Comparison of ENCODE assay signal across 13 mouse cellular contexts in the genomic region with DNA sequence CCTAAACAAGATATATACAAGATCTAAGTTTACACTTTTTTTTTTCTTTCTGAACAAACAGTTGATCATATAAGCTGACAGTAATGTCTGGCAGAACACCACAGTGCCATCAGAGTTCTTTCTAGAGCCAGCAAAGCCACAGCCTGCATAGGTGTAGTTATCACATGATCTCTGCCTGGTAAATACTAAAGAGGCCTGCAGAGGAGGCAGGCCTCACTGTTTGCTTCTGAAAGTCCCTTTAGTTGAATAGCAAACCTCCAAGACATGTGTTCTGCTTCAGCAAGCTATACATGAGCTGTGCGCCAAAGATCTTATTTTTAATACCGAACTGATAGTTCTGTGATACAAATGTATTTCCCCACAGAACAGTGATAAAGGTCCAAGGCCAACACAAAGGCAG. TPM values are rescaled to one million over a fixed set of nuclear protein-coding genes. Genes with fewer than 3 reads are reported as not detected.
A peak's percentile ranks its signal among the peaks of the same experiment; 100 is the strongest.
DNase-seq lines count a peak whose midpoint lies in the region; ATAC-seq lines count a peak whose summit lies in the region.
"Had no signal": no experiment of that assay in that cellular context is flagged by ENCODE, and none has a peak within 500 bp of the region (broad histone marks: within the 10 kb centered on the region; RNA-seq: fewer than 3 reads in every experiment).

No protein-coding gene starts in this region.

- ATAC-seq in CD4-positive, CD25-positive, alpha-beta regulatory T cell, adult 4 months = peak; percentile 53
- ATAC-seq in activated CD4-positive, CD25-positive, alpha-beta regulatory T cell, adult 4 months = peak; percentile 48
- ATAC-seq: forebrain, embryonic 14.5 days; midbrain, embryonic 13.5 days had no signal

- peak; percentile 66 to 72 for DNase-seq in spleen, postnatal 36 days (ENCODE audit: low spot score in 2 of 2)
- DNase-seq in spleen, postnatal 10 days (ENCODE audit: low spot score in 2 of 2) = no peak
- peak; percentile 46 for DNase-seq in thymus, postnatal 25 days
- no peak for DNase-seq in right cerebral cortex, adult 2 months (ENCODE audit: low spot score in 2 of 2)
- no peak for DNase-seq in urinary bladder, postnatal 36 days (ENCODE audit: low spot score in 2 of 2)
- DNase-seq: cerebellum, postnatal 14 days; gastrocnemius, postnatal 36 days; lung, postnatal 4 days; right cerebral cortex, postnatal 4 days had no signal

RNA-seq across cellular contexts. Expression of a gene that starts 3.3 kb away (rescaled TPM):
- polyA plus RNA-seq in CD4-positive, CD25-positive, alpha-beta regulatory T cell, adult 4 months (2017; shearing (Covaris generic)) = 10 to 100 TPM; 34.7 to 59.5 TPM
- polyA plus RNA-seq in activated CD4-positive, CD25-positive, alpha-beta regulatory T cell, adult 4 months (2017; shearing (Covaris generic)) = 10 to 100 TPM; 50.1 to 73.2 TPM

RNA-seq across cellular contexts. Expression of a gene that starts 44.9 kb away (rescaled TPM):
- polyA plus RNA-seq in CD4-positive, CD25-positive, alpha-beta regulatory T cell, adult 4 months (2017; shearing (Covaris generic)) = 10 to 100 TPM; 21.1 to 33.0 TPM
- polyA plus RNA-seq in activated CD4-positive, CD25-positive, alpha-beta regulatory T cell, adult 4 months (2017; shearing (Covaris generic)) = 10 to 100 TPM; 15.6 to 15.8 TPM

Comparison
In these comparisons a context has a peak if more than half of its experiments do, and no peak if none do; other contexts are left out.
1. DNase-seq: peak in spleen, postnatal 36 days (2 of 2) and thymus, postnatal 25 days (single experiment); none in spleen, postnatal 10 days (0 of 2), right cerebral cortex, adult 2 months (0 of 2) and urinary bladder, postnatal 36 days (0 of 2).